Mouse (Mus musculus): ENCODE results near the gene Dpep3. TPM values are rescaled to one million over a fixed set of nuclear protein-coding genes. Genes with fewer than 3 reads are reported as not detected.

Gene Dpep3
- polyA plus RNA-seq, 1 experiment from 2014 or later, result not detected

DNA sequence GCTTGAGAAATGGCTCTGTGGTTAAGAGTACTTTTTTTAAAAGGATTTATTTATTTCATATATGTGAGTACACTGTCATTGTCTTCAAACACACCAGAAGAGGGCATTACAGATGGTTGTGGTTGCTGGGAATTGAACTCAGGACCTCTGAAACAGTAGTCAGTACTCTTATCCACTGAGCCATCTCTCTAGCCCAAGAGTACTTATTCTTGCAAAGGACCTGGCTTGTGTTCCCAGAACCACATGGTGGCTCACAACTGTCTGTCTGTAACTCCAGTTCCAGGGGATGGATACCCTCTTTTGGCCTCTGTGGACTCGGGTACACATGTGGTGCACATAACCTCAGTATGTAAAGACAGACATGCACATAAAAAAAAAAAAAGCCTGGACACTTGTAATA lies 9.9 kb downstream of the Dpep3 start:
- Histone ChIP-seq H3K4me2 (replicated peaks; ENCODE audit: low read depth, low read length) (no peak overlapping the region), H3K9me3 (ENCODE audit: control insufficient read depth, low read depth, low read length) (no peaks in the 10 kb centered on the region), H3K36me3 (ENCODE audit: control insufficient read depth, insufficient read depth, low read length) (no peaks in the 10 kb centered on the region), H3K9ac (replicated peaks; ENCODE audit: low read depth, low read length) (no peak overlapping the region), H3K27me3 (ENCODE audit: control insufficient read depth, insufficient read depth, low read length) (no peaks in the 10 kb centered on the region), H3K4me1 (ENCODE audit: control insufficient read depth, insufficient read depth, low read length) (peaks cover 8% of the 10 kb centered on the region), H3K4me3 (ENCODE audit: low read depth, low read length) (no peak overlapping the region), H3K27ac (ENCODE audit: low read length) (no peak overlapping the region)
- 63% methylated on average over 1 of the region's 1 CpGs for WGBS
- no peak for ATAC-seq (ENCODE audit: insufficient number of reproducible peaks, insufficient read depth, low FRiP score, low read depth)

DNA sequence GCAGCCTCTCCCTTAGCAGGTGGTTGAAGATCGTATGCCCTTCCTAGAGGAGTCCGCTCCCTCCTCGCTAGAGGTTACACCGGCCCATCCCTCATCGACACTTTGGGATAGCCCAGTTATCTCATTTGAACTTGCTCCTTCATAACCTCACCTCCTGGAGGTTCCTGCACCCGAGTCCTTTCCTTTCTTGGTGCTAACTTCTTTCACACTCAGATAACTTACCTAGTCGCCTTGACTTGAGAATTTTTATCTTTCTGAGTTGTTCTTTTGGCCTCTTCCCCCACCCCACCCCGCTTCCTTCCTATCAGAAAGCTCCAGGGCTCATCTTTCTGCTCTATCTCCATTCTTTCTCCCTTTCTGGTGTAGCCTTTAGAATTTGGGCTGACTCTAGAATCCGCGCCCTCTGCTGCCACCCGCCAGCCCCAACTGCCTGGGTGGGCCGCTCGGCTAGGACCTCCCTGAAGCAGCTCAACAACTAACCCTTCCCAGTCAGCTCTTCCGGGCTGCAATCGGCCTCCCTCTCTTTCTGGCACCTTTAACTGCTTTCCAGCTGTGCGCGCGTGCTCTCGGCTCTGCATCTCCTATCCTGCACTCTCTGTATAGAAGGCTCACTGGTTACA lies 12.4 kb downstream of the Dpep3 start:
- peak; percentile 25; the same call in 1 of the 2 replicates for ATAC-seq (ENCODE audit: insufficient number of reproducible peaks, insufficient read depth, low FRiP score, low read depth)
- Histone ChIP-seq H3K9ac (replicated peaks; ENCODE audit: low read depth, low read length) (no peak overlapping the region), H3K36me3 (ENCODE audit: control insufficient read depth, insufficient read depth, low read length) (no peaks in the 10 kb centered on the region), H3K4me3 (ENCODE audit: low read depth, low read length) (peak overlapping the region; percentile 79; the same call in 1 of the 2 replicates), H3K27ac (ENCODE audit: low read length) (peak overlapping the region; percentile 79), H3K4me2 (replicated peaks; ENCODE audit: low read depth, low read length) (peak overlapping the region; percentile 71), H3K9me3 (ENCODE audit: control insufficient read depth, low read depth, low read length) (no peaks in the 10 kb centered on the region), H3K27me3 (ENCODE audit: control insufficient read depth, insufficient read depth, low read length) (no peaks in the 10 kb centered on the region), H3K4me1 (ENCODE audit: control insufficient read depth, insufficient read depth, low read length) (peaks cover 16% of the 10 kb centered on the region)
- 9% methylated on average over 19 of the region's 19 CpGs for WGBS

DNA sequence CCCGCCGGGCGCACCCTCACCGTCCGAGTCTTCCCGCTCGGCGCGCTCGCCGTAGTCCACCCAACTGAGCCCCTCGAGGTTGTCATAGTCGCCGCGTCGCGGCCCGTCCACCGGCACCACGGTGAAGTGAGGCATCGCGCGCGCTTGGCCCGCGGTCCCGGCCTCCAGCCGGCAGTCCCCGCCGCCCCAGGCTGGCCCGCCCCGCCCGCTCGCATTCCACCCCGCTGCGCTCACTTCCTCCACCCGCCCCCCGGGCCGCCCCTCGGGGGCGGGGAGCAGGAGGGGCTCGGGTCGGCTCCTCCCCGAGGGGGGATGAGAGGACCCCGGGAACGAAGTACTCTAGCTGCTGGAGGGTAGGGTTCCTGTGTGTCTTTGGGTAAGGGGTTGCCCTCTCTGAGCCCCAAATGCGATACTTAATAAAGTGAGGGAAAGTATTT lies 13.3 kb downstream of the Dpep3 start, which contains the start of gene Slc12a4:
TSS of gene Slc12a4 (minus strand) at position 193 of the 437 bp plus-strand sequence.
- WGBS, result under 1% methylated on average over 45 of the region's 47 CpGs
- H3K4me1 ChIP-seq (ENCODE audit: control insufficient read depth, insufficient read depth, low read length), result peaks cover 16% of the 10 kb centered on the region
- H3K9ac ChIP-seq (replicated peaks; ENCODE audit: low read depth, low read length), result peak within 1 kb of the TSS; percentile 67
- H3K27ac ChIP-seq (ENCODE audit: low read length), result peak within 1 kb of the TSS; percentile 93
- peak within 1 kb of the TSS; percentile 79 for H3K4me3 ChIP-seq (ENCODE audit: low read depth, low read length)
- H3K9me3 ChIP-seq (ENCODE audit: control insufficient read depth, low read depth, low read length), result no peaks in the 10 kb centered on the region
- ATAC-seq (ENCODE audit: insufficient number of reproducible peaks, insufficient read depth, low FRiP score, low read depth), result peak; percentile 85
- no peaks in the 10 kb centered on the region for H3K36me3 ChIP-seq (ENCODE audit: control insufficient read depth, insufficient read depth, low read length)
- H3K27me3 ChIP-seq (ENCODE audit: control insufficient read depth, insufficient read depth, low read length), result no peaks in the 10 kb centered on the region
- peak within 1 kb of the TSS; percentile 71 for H3K4me2 ChIP-seq (replicated peaks; ENCODE audit: low read depth, low read length)

DNA sequence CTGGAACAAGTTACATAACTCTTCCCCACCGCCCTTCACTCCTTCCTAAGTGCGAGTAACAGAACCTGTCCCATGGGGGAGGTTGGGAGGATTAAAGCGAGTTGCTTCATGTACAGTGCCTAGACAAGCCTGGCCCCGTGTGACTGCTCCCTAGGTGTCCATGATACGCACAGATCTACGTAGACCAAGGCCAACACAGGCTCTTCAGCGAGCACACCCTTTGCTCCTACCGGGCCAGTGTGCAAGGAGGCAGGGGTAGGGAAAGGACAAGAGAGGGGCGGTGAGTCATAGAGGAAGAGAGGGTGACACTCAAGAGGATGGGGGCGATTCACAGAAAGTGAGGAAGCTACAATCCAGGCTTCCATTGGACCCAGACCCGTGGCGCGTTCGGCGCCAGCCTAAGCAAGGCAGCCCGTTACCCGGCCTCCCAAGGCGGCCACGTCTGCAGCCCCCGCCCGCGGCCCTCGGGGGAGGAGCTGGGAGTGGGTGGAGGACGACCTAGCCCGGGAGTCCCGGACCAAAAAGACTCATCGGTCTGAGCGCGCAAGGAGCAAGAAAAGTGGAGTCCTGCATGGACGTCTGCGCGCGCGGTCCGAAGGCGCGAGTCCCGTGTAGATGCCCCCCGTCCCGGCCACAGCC lies 13.8 kb downstream of the Dpep3 start:
- Histone ChIP-seq H3K27me3 (ENCODE audit: control insufficient read depth, insufficient read depth, low read length) (no peaks in the 10 kb centered on the region), H3K9ac (replicated peaks; ENCODE audit: low read depth, low read length) (peak overlapping the region; percentile 67), H3K4me3 (ENCODE audit: low read depth, low read length) (peak overlapping the region; percentile 79), H3K4me1 (ENCODE audit: control insufficient read depth, insufficient read depth, low read length) (peaks cover 16% of the 10 kb centered on the region), H3K27ac (ENCODE audit: low read length) (peak overlapping the region; percentile 93), H3K4me2 (replicated peaks; ENCODE audit: low read depth, low read length) (peak overlapping the region; percentile 71), H3K36me3 (ENCODE audit: control insufficient read depth, insufficient read depth, low read length) (peaks cover 1% of the 10 kb centered on the region; the same call in 1 of the 2 replicates), H3K9me3 (ENCODE audit: control insufficient read depth, low read depth, low read length) (no peaks in the 10 kb centered on the region)
- WGBS, result 1% methylated on average over 34 of the region's 40 CpGs
- peak; percentile 74 for ATAC-seq (ENCODE audit: insufficient number of reproducible peaks, insufficient read depth, low FRiP score, low read depth)

DNA sequence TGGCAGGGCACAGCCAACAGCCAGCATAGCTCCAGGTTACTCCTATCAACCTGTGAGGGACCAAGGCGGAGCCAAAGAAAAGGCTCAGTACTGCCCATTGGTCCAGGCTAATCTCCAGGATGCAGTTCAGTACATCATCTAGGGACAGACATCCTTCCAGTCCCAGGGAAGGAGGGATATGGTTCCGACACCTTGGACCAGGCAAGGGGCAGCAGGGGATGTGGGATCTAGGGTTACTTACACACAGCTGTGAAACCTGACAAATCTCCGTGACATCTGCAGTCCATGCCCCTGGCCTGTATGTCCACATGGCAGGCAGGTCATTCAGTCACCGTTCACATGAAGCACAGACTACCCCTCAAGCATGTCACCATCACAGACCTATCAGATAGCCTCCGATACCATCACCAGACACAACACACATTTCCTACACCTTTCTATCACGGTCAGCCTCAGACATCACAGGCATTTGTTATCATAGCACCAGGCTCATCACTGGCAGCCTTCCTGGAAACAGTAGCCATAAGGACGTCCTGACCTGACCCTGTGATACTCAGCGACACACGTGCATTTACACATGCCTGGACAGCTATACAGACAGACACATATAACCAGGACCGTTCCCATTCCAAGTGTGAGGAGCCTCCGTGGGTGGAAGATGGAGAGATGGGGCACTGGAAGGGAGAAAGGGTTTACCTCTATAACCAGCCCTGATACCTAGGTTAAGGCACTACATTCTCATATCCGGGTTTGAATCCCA lies 14.5 kb downstream of the Dpep3 start:
- Histone ChIP-seq H3K27me3 (ENCODE audit: control insufficient read depth, insufficient read depth, low read length) (no peaks in the 10 kb centered on the region), H3K36me3 (ENCODE audit: control insufficient read depth, insufficient read depth, low read length) (peaks cover 5% of the 10 kb centered on the region; the same call in 1 of the 2 replicates), H3K4me1 (ENCODE audit: control insufficient read depth, insufficient read depth, low read length) (peaks cover 16% of the 10 kb centered on the region), H3K9me3 (ENCODE audit: control insufficient read depth, low read depth, low read length) (no peaks in the 10 kb centered on the region), H3K27ac (ENCODE audit: low read length) (no peak overlapping the region), H3K9ac (replicated peaks; ENCODE audit: low read depth, low read length) (peak overlapping the region; percentile 67), H3K4me3 (ENCODE audit: low read depth, low read length) (peak overlapping the region; percentile 79), H3K4me2 (replicated peaks; ENCODE audit: low read depth, low read length) (peak overlapping the region; percentile 71)
- no peak for ATAC-seq (ENCODE audit: insufficient number of reproducible peaks, insufficient read depth, low FRiP score, low read depth)
- WGBS, result 53% methylated on average over 12 of the region's 12 CpGs

DNA sequence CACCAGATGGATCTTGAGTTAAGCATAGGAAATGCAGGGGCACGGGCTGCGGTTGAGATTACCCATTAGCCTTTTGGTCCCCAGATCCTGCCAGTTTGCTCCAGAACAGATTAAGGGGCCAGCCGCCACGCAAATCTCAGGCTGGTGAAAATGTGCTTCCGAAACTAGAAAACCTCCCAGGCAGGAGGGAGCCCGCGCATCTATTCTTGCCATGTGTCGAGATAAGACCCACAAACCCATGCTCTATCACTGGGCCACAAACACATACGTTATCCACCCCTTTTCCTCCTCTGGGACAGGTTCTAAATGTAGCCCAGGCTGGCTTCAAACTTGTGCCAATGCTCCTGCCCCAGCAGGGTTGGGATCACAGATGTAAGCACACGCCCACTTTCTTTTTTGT lies 17.7 kb downstream of the Dpep3 start:
- Histone ChIP-seq H3K9me3 (ENCODE audit: control insufficient read depth, low read depth, low read length) (no peaks in the 10 kb centered on the region), H3K9ac (replicated peaks; ENCODE audit: low read depth, low read length) (no peak overlapping the region), H3K4me3 (ENCODE audit: low read depth, low read length) (no peak overlapping the region), H3K36me3 (ENCODE audit: control insufficient read depth, insufficient read depth, low read length) (peaks cover 9% of the 10 kb centered on the region), H3K27ac (ENCODE audit: low read length) (no peak overlapping the region), H3K27me3 (ENCODE audit: control insufficient read depth, insufficient read depth, low read length) (no peaks in the 10 kb centered on the region), H3K4me2 (replicated peaks; ENCODE audit: low read depth, low read length) (no peak overlapping the region), H3K4me1 (ENCODE audit: control insufficient read depth, insufficient read depth, low read length) (peaks cover 12% of the 10 kb centered on the region)
- 89% methylated on average over 10 of the region's 10 CpGs for WGBS
- ATAC-seq (ENCODE audit: insufficient number of reproducible peaks, insufficient read depth, low FRiP score, low read depth), result no peak

DNA sequence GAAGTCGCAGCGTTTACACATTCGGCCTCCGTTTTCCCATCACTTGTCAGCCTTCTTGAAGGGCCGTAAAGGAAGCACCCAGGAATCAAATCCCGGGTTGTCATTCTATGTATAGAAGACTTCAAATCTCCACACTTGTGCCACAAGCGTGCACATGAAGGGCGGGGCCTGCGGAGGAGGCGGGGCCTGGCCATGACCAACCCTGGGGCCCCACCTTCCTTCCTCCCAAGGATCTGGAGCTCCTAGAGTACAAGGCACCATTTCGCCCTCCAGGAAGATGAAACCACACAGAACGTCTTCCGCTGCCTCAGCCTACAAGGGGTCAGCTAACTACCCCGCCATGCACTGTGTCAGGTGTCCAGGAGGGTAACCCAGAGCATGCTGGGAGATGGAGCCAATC lies 18.1 kb downstream of the Dpep3 start:
- Histone ChIP-seq H3K4me3 (ENCODE audit: low read depth, low read length) (no peak overlapping the region), H3K27ac (ENCODE audit: low read length) (no peak overlapping the region), H3K9ac (replicated peaks; ENCODE audit: low read depth, low read length) (no peak overlapping the region), H3K36me3 (ENCODE audit: control insufficient read depth, insufficient read depth, low read length) (peaks cover 10% of the 10 kb centered on the region), H3K9me3 (ENCODE audit: control insufficient read depth, low read depth, low read length) (no peaks in the 10 kb centered on the region), H3K4me2 (replicated peaks; ENCODE audit: low read depth, low read length) (no peak overlapping the region), H3K4me1 (ENCODE audit: control insufficient read depth, insufficient read depth, low read length) (peaks cover 11% of the 10 kb centered on the region), H3K27me3 (ENCODE audit: control insufficient read depth, insufficient read depth, low read length) (no peaks in the 10 kb centered on the region)
- 83% methylated on average over 14 of the region's 14 CpGs for WGBS
- no peak for ATAC-seq (ENCODE audit: insufficient number of reproducible peaks, insufficient read depth, low FRiP score, low read depth)

DNA sequence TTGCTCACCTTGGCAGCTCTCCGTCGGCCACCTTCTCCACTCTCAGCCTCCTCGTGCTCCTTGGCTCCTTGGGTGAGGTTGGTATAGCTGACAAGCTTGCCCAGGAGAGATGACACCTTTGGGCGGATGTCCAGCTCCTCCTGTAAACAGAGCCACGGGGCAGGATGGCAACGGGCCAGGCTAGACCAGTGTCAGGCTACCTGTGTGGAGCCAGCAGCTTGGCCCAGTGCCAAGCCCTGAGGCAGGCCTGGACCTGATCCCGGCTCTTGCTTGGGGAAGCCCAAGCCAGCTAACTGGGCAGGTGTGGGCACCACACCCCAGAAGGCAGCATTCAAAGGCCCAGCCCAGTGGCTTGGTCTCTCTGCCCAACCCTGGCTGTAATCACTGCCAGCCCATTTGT lies 19.9 kb downstream of the Dpep3 start:
- Histone ChIP-seq H3K36me3 (ENCODE audit: control insufficient read depth, insufficient read depth, low read length) (peaks cover 21% of the 10 kb centered on the region), H3K4me2 (replicated peaks; ENCODE audit: low read depth, low read length) (no peak overlapping the region), H3K27ac (ENCODE audit: low read length) (no peak overlapping the region), H3K4me1 (ENCODE audit: control insufficient read depth, insufficient read depth, low read length) (peaks cover 7% of the 10 kb centered on the region), H3K27me3 (ENCODE audit: control insufficient read depth, insufficient read depth, low read length) (no peaks in the 10 kb centered on the region), H3K9ac (replicated peaks; ENCODE audit: low read depth, low read length) (no peak overlapping the region), H3K9me3 (ENCODE audit: control insufficient read depth, low read depth, low read length) (no peaks in the 10 kb centered on the region), H3K4me3 (ENCODE audit: low read depth, low read length) (no peak overlapping the region)
- WGBS, result 68% methylated on average over 7 of the region's 7 CpGs
- peak; percentile 49; the same call in 1 of the 2 replicates for ATAC-seq (ENCODE audit: insufficient number of reproducible peaks, insufficient read depth, low FRiP score, low read depth)
